Mouse (Mus musculus): ENCODE results near the gene AC170998.1. TPM values are rescaled to one million over a fixed set of nuclear protein-coding genes. Genes with fewer than 3 reads are reported as not detected.

The AC170998.1 gene
- polyA plus RNA-seq, 1 experiment from 2014 or later, result 2.4 TPM

- TF ChIP-seq CTCF (IDR thresholded peaks at IDR 0.05) (no peak), EP300 (IDR thresholded peaks at IDR 0.05) (no peak)
- no peak for ATAC-seq
Measured at GRCm38 (mm10) chr17:28696641-28697040, 29.2 kb upstream of the AC170998.1 start.

GRCm38 (mm10) chr17:28697290-28698195 is 28.3 kb upstream of the AC170998.1 start:
- Histone ChIP-seq H3K9ac (replicated peaks; ENCODE audit: low read depth) (no peak overlapping the region), H3K4me2 (replicated peaks; ENCODE audit: low read depth, low read length) (peak overlapping the region; percentile 22), H3K9me3 (ENCODE audit: low read length) (no peaks in the 10 kb centered on the region), H3K4me3 (ENCODE audit: low read depth, low read length) (no peak overlapping the region), H3K36me3 (ENCODE audit: insufficient read depth, low read length) (no peaks in the 10 kb centered on the region), H3K4me1 (ENCODE audit: insufficient read depth, low read depth, low read length) (peaks cover 36% of the 10 kb centered on the region), H3K27me3 (replicated peaks; ENCODE audit: insufficient read depth, low read length) (no peaks in the 10 kb centered on the region), H3K27ac (ENCODE audit: low read length) (peak overlapping the region; percentile 79)
- peak; percentile 47 for ATAC-seq
- peak; percentile 71 for DNase-seq (ENCODE audit: low spot score)
- TF ChIP-seq EP300 (IDR thresholded peaks at IDR 0.05) (no peak; the same call in 1 of the 2 replicates), CTCF (IDR thresholded peaks at IDR 0.05) (no peak)
- WGBS, result 35% methylated on average over 13 of the region's 13 CpGs

More at GRCm38 (mm10) chr17:28696641-28697040, 29.2 kb upstream of the AC170998.1 start:
- H3K4me1 ChIP-seq (ENCODE audit: insufficient read depth, low read depth, low read length), result peaks cover 36% of the 10 kb centered on the region
- H3K4me2 ChIP-seq (replicated peaks; ENCODE audit: low read depth, low read length), result no peak overlapping the region; the same call in 1 of the 2 replicates
- no peaks in the 10 kb centered on the region for H3K36me3 ChIP-seq (ENCODE audit: insufficient read depth, low read length)
- 16% methylated on average over 2 of the region's 2 CpGs for WGBS
- no peak overlapping the region for H3K4me3 ChIP-seq (ENCODE audit: low read depth, low read length)
- H3K9ac ChIP-seq (replicated peaks; ENCODE audit: low read depth), result 0 out of 2 replicates have a peak overlapping the region, but pooled peaks have one; percentile 26
- no peaks in the 10 kb centered on the region for H3K9me3 ChIP-seq (ENCODE audit: low read length)
- peak overlapping the region; percentile 79; the same call in 1 of the 2 replicates for H3K27ac ChIP-seq (ENCODE audit: low read length)
- no peaks in the 10 kb centered on the region for H3K27me3 ChIP-seq (replicated peaks; ENCODE audit: insufficient read depth, low read length)
- no peak for DNase-seq (ENCODE audit: low spot score)

- WGBS, result 34% methylated on average over 4 of the region's 4 CpGs
- ATAC-seq, result peak; percentile 55
- no peaks in the 10 kb centered on the region for H3K36me3 ChIP-seq (ENCODE audit: insufficient read depth, low read length)
- no peak overlapping the region for H3K4me3 ChIP-seq (ENCODE audit: low read depth, low read length)
- no peaks in the 10 kb centered on the region for H3K27me3 ChIP-seq (replicated peaks; ENCODE audit: insufficient read depth, low read length)
- no peak overlapping the region for H3K4me2 ChIP-seq (replicated peaks; ENCODE audit: low read depth, low read length)
- no peaks in the 10 kb centered on the region for H3K9me3 ChIP-seq (ENCODE audit: low read length)
- TF ChIP-seq CTCF (IDR thresholded peaks at IDR 0.05), result no peak
- TF ChIP-seq EP300 (IDR thresholded peaks at IDR 0.05), result no peak
- H3K4me1 ChIP-seq (ENCODE audit: insufficient read depth, low read depth, low read length), result peaks cover 35% of the 10 kb centered on the region
- DNase-seq (ENCODE audit: low spot score), result peak; percentile 86
- H3K9ac ChIP-seq (replicated peaks; ENCODE audit: low read depth), result no peak overlapping the region
- peak overlapping the region; percentile 79 for H3K27ac ChIP-seq (ENCODE audit: low read length)
Measured at GRCm38 (mm10) chr17:28698245-28698644, 27.6 kb upstream of the AC170998.1 start.

GRCm38 (mm10) chr17:28698672-28699071 is 27.2 kb upstream of the AC170998.1 start:
- WGBS, result 50% methylated on average over 2 of the region's 2 CpGs
- H3K4me1 ChIP-seq (ENCODE audit: insufficient read depth, low read depth, low read length), result peaks cover 31% of the 10 kb centered on the region
- DNase-seq (ENCODE audit: low spot score), result peak; percentile 73

GRCm38 (mm10) chr17:28699789-28700188 is 26.1 kb upstream of the AC170998.1 start:
- Histone ChIP-seq H3K36me3 (ENCODE audit: insufficient read depth, low read length) (no peaks in the 10 kb centered on the region), H3K4me3 (ENCODE audit: low read depth, low read length) (no peak overlapping the region), H3K9me3 (ENCODE audit: low read length) (no peaks in the 10 kb centered on the region), H3K4me2 (replicated peaks; ENCODE audit: low read depth, low read length) (no peak overlapping the region), H3K27ac (ENCODE audit: low read length) (no peak overlapping the region), H3K27me3 (replicated peaks; ENCODE audit: insufficient read depth, low read length) (no peaks in the 10 kb centered on the region), H3K9ac (replicated peaks; ENCODE audit: low read depth) (no peak overlapping the region), H3K4me1 (ENCODE audit: insufficient read depth, low read depth, low read length) (peaks cover 28% of the 10 kb centered on the region; the same call in 1 of the 2 replicates)
- DNase-seq (ENCODE audit: low spot score) (no peak), ATAC-seq (no peak)
- TF ChIP-seq EP300 (IDR thresholded peaks at IDR 0.05) (no peak), CTCF (IDR thresholded peaks at IDR 0.05) (no peak)
- WGBS, result 78% methylated on average over 7 of the region's 7 CpGs

More at GRCm38 (mm10) chr17:28698672-28699071, 27.2 kb upstream of the AC170998.1 start:
- Histone ChIP-seq H3K27ac (ENCODE audit: low read length) (peak overlapping the region; percentile 79), H3K4me3 (ENCODE audit: low read depth, low read length) (no peak overlapping the region), H3K9ac (replicated peaks; ENCODE audit: low read depth) (no peak overlapping the region), H3K4me2 (replicated peaks; ENCODE audit: low read depth, low read length) (no peak overlapping the region), H3K27me3 (replicated peaks; ENCODE audit: insufficient read depth, low read length) (no peaks in the 10 kb centered on the region), H3K36me3 (ENCODE audit: insufficient read depth, low read length) (no peaks in the 10 kb centered on the region), H3K9me3 (ENCODE audit: low read length) (no peaks in the 10 kb centered on the region)
- ATAC-seq, result no peak
- TF ChIP-seq EP300 (IDR thresholded peaks at IDR 0.05) (no peak), CTCF (IDR thresholded peaks at IDR 0.05) (no peak)

- Histone ChIP-seq H3K36me3 (ENCODE audit: insufficient read depth, low read length) (no peaks in the 10 kb centered on the region), H3K27me3 (replicated peaks; ENCODE audit: insufficient read depth, low read length) (no peaks in the 10 kb centered on the region), H3K4me1 (ENCODE audit: insufficient read depth, low read depth, low read length) (peaks cover 24% of the 10 kb centered on the region; the same call in 1 of the 2 replicates), H3K9ac (replicated peaks; ENCODE audit: low read depth) (no peak overlapping the region), H3K4me3 (ENCODE audit: low read depth, low read length) (no peak overlapping the region), H3K27ac (ENCODE audit: low read length) (no peak overlapping the region; the same call in 1 of the 2 replicates), H3K4me2 (replicated peaks; ENCODE audit: low read depth, low read length) (no peak overlapping the region), H3K9me3 (ENCODE audit: low read length) (no peaks in the 10 kb centered on the region)
- WGBS, result 49% methylated on average over 4 of the region's 4 CpGs
- ATAC-seq, result no peak
- TF ChIP-seq EP300 (IDR thresholded peaks at IDR 0.05) (no peak), CTCF (IDR thresholded peaks at IDR 0.05) (no peak)
- DNase-seq (ENCODE audit: low spot score), result peak; percentile 11
Measured at GRCm38 (mm10) chr17:28701171-28701570, 24.7 kb upstream of the AC170998.1 start.

All from lung, postnatal 0 days (tissue).